13 mouse cellular contexts compared by ENCODE assay signal in genomic region chr12:104298049-104298448, GRCm38 (mm10). TPM values are rescaled to one million over a fixed set of nuclear protein-coding genes. Genes with fewer than 3 reads are reported as not detected.
"Had no signal": no experiment of that assay in that cellular context is flagged by ENCODE, and none has a peak within 500 bp of the region (broad histone marks: within the 10 kb centered on the region; RNA-seq: fewer than 3 reads in every experiment).

No protein-coding gene starts in this region.

- DNase-seq: lung, adult 2 months; lung, postnatal 14 days; lung, postnatal 36 days; thymus, adult 18-20 months; thymus, postnatal 14 days; thymus, postnatal 36 days had no signal

- ATAC-seq: lung, postnatal 0 days; midbrain, embryonic 13.5 days; midbrain, embryonic 15.5 days had no signal

RNA-seq across cellular contexts. Expression of gene Serpina3j, which starts 16.3 kb away (rescaled TPM):
- total RNA-seq: megakaryocyte progenitor cell, adult 5-6 weeks; midbrain, postnatal 0 days; monocyte, adult 5-6 weeks; neutrophil, adult 5-6 weeks had no signal

RNA-seq across cellular contexts. Expression of gene Serpina3i, which starts 35.1 kb away (rescaled TPM):
- total RNA-seq: megakaryocyte progenitor cell, adult 5-6 weeks; monocyte, adult 5-6 weeks had no signal

RNA-seq across cellular contexts. Expression of gene Serpina3k, which starts 40.2 kb away (rescaled TPM):
- total RNA-seq: megakaryocyte progenitor cell, adult 5-6 weeks; midbrain, postnatal 0 days; monocyte, adult 5-6 weeks; neutrophil, adult 5-6 weeks had no signal

RNA-seq across cellular contexts. Expression of gene Serpina3m, which starts 40.2 kb away (rescaled TPM):
- total RNA-seq: megakaryocyte progenitor cell, adult 5-6 weeks; midbrain, postnatal 0 days; monocyte, adult 5-6 weeks; neutrophil, adult 5-6 weeks had no signal
